Mouse (Mus musculus) B cell, adult 2 months (primary cell): ENCODE data around the gene Zfp455.
"Not testable (repeated sequence)": the region's sequence is repeated elsewhere in the genome, so short reads cannot be mapped to it uniquely, and the experiment has no call there.

Experiments
- DNase-seq, 2 experiments: peaks; one replicate each; pipeline ENCODE4 v3.0.0; 2022

The Zfp455 gene

GRCm38 (mm10) chr13:67194340-67194894 lies at the start of gene Zfp455:
Gene Zfp455, plus strand, starts transcription at chr13:67194506.
- peak; percentile 57 to 59 for DNase-seq

GRCm38 (mm10) chr13:67166122-67166521 lies 28.2 kb upstream of the Zfp455 start:
- not testable (repeated sequence) for DNase-seq

GRCm38 (mm10) chr13:67172991-67173722 lies 21.1 kb upstream of the Zfp455 start, which contains the start of gene Rsl1:
Gene Rsl1, plus strand, starts transcription at chr13:67173182.
- DNase-seq: peak; percentile 83 to 86

- no peak for DNase-seq
These were observed 20.6 kb upstream of the Zfp455 start for GRCm38 (mm10) chr13:67173723-67174055.

- no peak for DNase-seq
These were observed 7.3 kb downstream of the Zfp455 start for GRCm38 (mm10) chr13:67201656-67202055.

GRCm38 (mm10) chr13:67214015-67214607 lies 19.8 kb downstream of the Zfp455 start:
- DNase-seq: peak; percentile 14 to 16
